Mouse (Mus musculus): ENCODE measurements around the gene Macf1. TPM values are rescaled to one million over a fixed set of nuclear protein-coding genes. Genes with fewer than 3 reads are reported as not detected.

Gene Macf1
- polyA plus RNA-seq, 1 experiment = 62.9 TPM

GRCm38 (mm10) chr4:123402244-123402643, 281.9 kb downstream of the Macf1 start:
- H3K4me3 ChIP-seq (ENCODE audit: insufficient read depth, low read depth, low read length) = no peak overlapping the region
- peaks cover 6% of the 10 kb centered on the region for H3K36me3 ChIP-seq (ENCODE audit: control insufficient read depth, insufficient read depth, low read length)
- no peak overlapping the region for H3K27ac ChIP-seq (ENCODE audit: insufficient read depth, low read depth, low read length)
- TF ChIP-seq POLR2A (IDR thresholded peaks at IDR 0.05; ENCODE audit: low read depth, low read length) (no peak), CTCF (conservative IDR thresholded peaks at IDR 0.05; ENCODE audit: insufficient read depth, insufficient read length, low read depth, low read length) (no peak)
- WGBS = 82% methylated on average over 1 of the region's 1 CpGs
- no peaks in the 10 kb centered on the region for H3K27me3 ChIP-seq (replicated peaks; ENCODE audit: control insufficient read depth, insufficient read depth, low read length)
- no peak for DNase-seq
- peaks cover 9% of the 10 kb centered on the region; the same call in 1 of the 2 replicates for H3K4me1 ChIP-seq (ENCODE audit: control insufficient read depth, insufficient read depth, low read length)

GRCm38 (mm10) chr4:123401265-123401664, 282.9 kb downstream of the Macf1 start:
- TF ChIP-seq CTCF (conservative IDR thresholded peaks at IDR 0.05; ENCODE audit: insufficient read depth, insufficient read length, low read depth, low read length) (no peak), POLR2A (IDR thresholded peaks at IDR 0.05; ENCODE audit: low read depth, low read length) (no peak)
- no peak overlapping the region for H3K4me3 ChIP-seq (ENCODE audit: insufficient read depth, low read depth, low read length)
- no peak overlapping the region for H3K27ac ChIP-seq (ENCODE audit: insufficient read depth, low read depth, low read length)
- peaks cover 4% of the 10 kb centered on the region; the same call in 1 of the 2 replicates for H3K4me1 ChIP-seq (ENCODE audit: control insufficient read depth, insufficient read depth, low read length)
- no peak for DNase-seq
- 80% methylated on average over 3 of the region's 3 CpGs for WGBS
- no peaks in the 10 kb centered on the region for H3K27me3 ChIP-seq (replicated peaks; ENCODE audit: control insufficient read depth, insufficient read depth, low read length)
- H3K36me3 ChIP-seq (ENCODE audit: control insufficient read depth, insufficient read depth, low read length) = peaks cover 6% of the 10 kb centered on the region

GRCm38 (mm10) chr4:123397643-123398434, 286.3 kb downstream of the Macf1 start:
- Histone ChIP-seq H3K4me1 (ENCODE audit: control insufficient read depth, insufficient read depth, low read length) (no peaks in the 10 kb centered on the region), H3K4me3 (ENCODE audit: insufficient read depth, low read depth, low read length) (no peak overlapping the region), H3K27ac (ENCODE audit: insufficient read depth, low read depth, low read length) (no peak overlapping the region), H3K27me3 (replicated peaks; ENCODE audit: control insufficient read depth, insufficient read depth, low read length) (no peaks in the 10 kb centered on the region), H3K36me3 (ENCODE audit: control insufficient read depth, insufficient read depth, low read length) (peaks cover 9% of the 10 kb centered on the region)
- TF ChIP-seq CTCF (conservative IDR thresholded peaks at IDR 0.05; ENCODE audit: insufficient read depth, insufficient read length, low read depth, low read length) = no peak
- TF ChIP-seq POLR2A (IDR thresholded peaks at IDR 0.05; ENCODE audit: low read depth, low read length) = no peak
- no peak for DNase-seq
- 67% methylated on average over 5 of the region's 5 CpGs for whole genome bisulfite sequencing

- Histone ChIP-seq H3K27ac (ENCODE audit: insufficient read depth, low read depth, low read length) (no peak overlapping the region), H3K4me3 (ENCODE audit: insufficient read depth, low read depth, low read length) (no peak overlapping the region), H3K27me3 (replicated peaks; ENCODE audit: control insufficient read depth, insufficient read depth, low read length) (no peaks in the 10 kb centered on the region), H3K36me3 (ENCODE audit: control insufficient read depth, insufficient read depth, low read length) (peaks cover 10% of the 10 kb centered on the region), H3K4me1 (ENCODE audit: control insufficient read depth, insufficient read depth, low read length) (no peaks in the 10 kb centered on the region)
- WGBS = 64% methylated on average over 8 of the region's 8 CpGs
- no peak for TF ChIP-seq CTCF (conservative IDR thresholded peaks at IDR 0.05; ENCODE audit: insufficient read depth, insufficient read length, low read depth, low read length)
- no peak for TF ChIP-seq POLR2A (IDR thresholded peaks at IDR 0.05; ENCODE audit: low read depth, low read length)
- no peak for DNase-seq
Measured at GRCm38 (mm10) chr4:123397049-123397448, 287.1 kb downstream of the Macf1 start.

- DNase-seq = no peak
- Histone ChIP-seq H3K27ac (ENCODE audit: insufficient read depth, low read depth, low read length) (no peak overlapping the region), H3K27me3 (replicated peaks; ENCODE audit: control insufficient read depth, insufficient read depth, low read length) (no peaks in the 10 kb centered on the region), H3K4me3 (ENCODE audit: insufficient read depth, low read depth, low read length) (no peak overlapping the region), H3K36me3 (ENCODE audit: control insufficient read depth, insufficient read depth, low read length) (peaks cover 12% of the 10 kb centered on the region), H3K4me1 (ENCODE audit: control insufficient read depth, insufficient read depth, low read length) (no peaks in the 10 kb centered on the region)
- WGBS = 100% methylated on average over 2 of the region's 2 CpGs
- TF ChIP-seq POLR2A (IDR thresholded peaks at IDR 0.05; ENCODE audit: low read depth, low read length) (no peak), CTCF (conservative IDR thresholded peaks at IDR 0.05; ENCODE audit: insufficient read depth, insufficient read length, low read depth, low read length) (0 out of 2 replicates have a peak, but pooled peaks have one; percentile 25)
Measured at GRCm38 (mm10) chr4:123395435-123396000, 288.6 kb downstream of the Macf1 start.

GRCm38 (mm10) chr4:123394878-123395277, 289.3 kb downstream of the Macf1 start:
- Histone ChIP-seq H3K4me3 (ENCODE audit: insufficient read depth, low read depth, low read length) (no peak overlapping the region), H3K27me3 (replicated peaks; ENCODE audit: control insufficient read depth, insufficient read depth, low read length) (no peaks in the 10 kb centered on the region), H3K4me1 (ENCODE audit: control insufficient read depth, insufficient read depth, low read length) (no peaks in the 10 kb centered on the region), H3K27ac (ENCODE audit: insufficient read depth, low read depth, low read length) (no peak overlapping the region), H3K36me3 (ENCODE audit: control insufficient read depth, insufficient read depth, low read length) (peaks cover 17% of the 10 kb centered on the region)
- 95% methylated on average over 5 of the region's 5 CpGs for WGBS
- no peak for TF ChIP-seq POLR2A (IDR thresholded peaks at IDR 0.05; ENCODE audit: low read depth, low read length)
- no peak for TF ChIP-seq CTCF (conservative IDR thresholded peaks at IDR 0.05; ENCODE audit: insufficient read depth, insufficient read length, low read depth, low read length)
- DNase-seq = no peak

GRCm38 (mm10) chr4:123394269-123394668, 289.9 kb downstream of the Macf1 start:
- TF ChIP-seq POLR2A (IDR thresholded peaks at IDR 0.05; ENCODE audit: low read depth, low read length) (no peak), CTCF (conservative IDR thresholded peaks at IDR 0.05; ENCODE audit: insufficient read depth, insufficient read length, low read depth, low read length) (no peak)
- no peaks in the 10 kb centered on the region for H3K4me1 ChIP-seq (ENCODE audit: control insufficient read depth, insufficient read depth, low read length)
- no peak overlapping the region for H3K27ac ChIP-seq (ENCODE audit: insufficient read depth, low read depth, low read length)
- DNase-seq = no peak
- WGBS = 90% methylated on average over 1 of the region's 1 CpGs
- no peak overlapping the region for H3K4me3 ChIP-seq (ENCODE audit: insufficient read depth, low read depth, low read length)
- no peaks in the 10 kb centered on the region for H3K27me3 ChIP-seq (replicated peaks; ENCODE audit: control insufficient read depth, insufficient read depth, low read length)
- H3K36me3 ChIP-seq (ENCODE audit: control insufficient read depth, insufficient read depth, low read length) = peaks cover 20% of the 10 kb centered on the region
